Mouse (Mus musculus) kidney, adult 2 months (tissue): Measurements from ENCODE around the gene Opa3. TPM values are rescaled to one million over a fixed set of nuclear protein-coding genes. Genes with fewer than 3 reads are reported as not detected.

Experiments
- DNase-seq: peaks from one replicate; pipeline ENCODE4 v3.0.0; 2021
- H3K27ac ChIP-seq: fragments of 200-500 bp; 2 replicates; pipeline ENCODE4 v1.5.1; 2012; ENCODE audit warnings: low read depth, low read length, control low read depth, inconsistent platforms; ENCODE audit not compliant: insufficient read depth
- H3K27me3 ChIP-seq: fragments of 200-500 bp; replicated peaks from 2 replicates; pipeline ENCODE4 v1.6.1; 2012; ENCODE audit warnings: mild to moderate bottlenecking, moderate library complexity, low read length, inconsistent platforms; ENCODE audit not compliant: control insufficient read depth, insufficient read depth
- H3K36me3 ChIP-seq: fragments of 200-500 bp; 2 replicates; pipeline ENCODE4 v1.6.1; 2012; ENCODE audit warnings: mild to moderate bottlenecking, moderate library complexity, low read length, inconsistent platforms; ENCODE audit not compliant: control insufficient read depth, insufficient read depth
- H3K4me1 ChIP-seq: fragments of 200-500 bp; 2 replicates; pipeline ENCODE4 v1.6.1; 2011; ENCODE audit warnings: low read length; ENCODE audit not compliant: control insufficient read depth, insufficient read depth
- H3K4me3 ChIP-seq: fragments of 200-500 bp; 2 replicates; pipeline ENCODE4 v1.5.1; 2011; ENCODE audit warnings: mild to moderate bottlenecking, low read depth, low read length, control low read depth; ENCODE audit not compliant: insufficient read depth
- CTCF ChIP-seq: fragments of 200-500 bp; conservative IDR thresholded peaks from 2 replicates; pipeline ENCODE4 v1.5.1; 2011; ENCODE audit warnings: low read depth, mild to moderate bottlenecking, control low read depth, low read length, moderate library complexity, mixed read lengths; ENCODE audit not compliant: insufficient read depth, insufficient read length
- POLR2A ChIP-seq: fragments of 200-500 bp; IDR thresholded peaks from one replicate; pipeline ENCODE4 v1.6.1; 2011; ENCODE audit warnings: low read depth, low read length, control low read depth
- WGBS: fragments of 180-500 bp; shearing (Covaris S2); methylation state at CpG from one replicate; pipeline ENCODE4 v1.1.7; 2018; 5-methylcytosine and 5-hydroxymethylcytosine counted together
- polyA plus RNA-seq: library from polyadenylated mRNA; depleted of rRNA; stranded (reverse); fragments of >200 nt; gene quantifications from 2 replicates; pipeline ENCODE4 v1.2.3, GENCODE M21; 2012

Opa3 gene
- polyA plus RNA-seq, 1 experiment: 41.7 TPM

- peak; percentile 66 for DNase-seq
- TF ChIP-seq CTCF: peak; percentile 34; the same call in 1 of the 2 replicates
- no peak for TF ChIP-seq POLR2A
- Histone ChIP-seq H3K36me3 (no peaks in the 10 kb centered on the region; the same call in 1 of the 2 replicates), H3K27ac (no peak overlapping the region), H3K27me3 (no peaks in the 10 kb centered on the region), H3K4me1 (no peaks in the 10 kb centered on the region), H3K4me3 (no peak overlapping the region)
- WGBS: 46% methylated on average over 7 of the region's 7 CpGs
Measured at GRCm38 (mm10) chr7:19208944-19209472, 19.1 kb upstream of the Opa3 start.

- WGBS: 63% methylated on average over 4 of the region's 4 CpGs
- no peaks in the 10 kb centered on the region for H3K27me3 ChIP-seq
- TF ChIP-seq POLR2A (no peak), CTCF (no peak)
- no peak for DNase-seq
- H3K36me3 ChIP-seq: no peaks in the 10 kb centered on the region
- H3K4me1 ChIP-seq: no peaks in the 10 kb centered on the region
- no peak overlapping the region for H3K4me3 ChIP-seq
- H3K27ac ChIP-seq: no peak overlapping the region
Measured at GRCm38 (mm10) chr7:19209494-19209893, 18.6 kb upstream of the Opa3 start.

- TF ChIP-seq POLR2A (no peak), CTCF (no peak; the same call in 1 of the 2 replicates)
- Histone ChIP-seq H3K27me3 (no peaks in the 10 kb centered on the region), H3K4me3 (no peak overlapping the region), H3K27ac (no peak overlapping the region), H3K4me1 (no peaks in the 10 kb centered on the region), H3K36me3 (no peaks in the 10 kb centered on the region)
- no peak for DNase-seq
- 96% methylated on average over 5 of the region's 5 CpGs for WGBS
Measured at GRCm38 (mm10) chr7:19210010-19210409, 18.1 kb upstream of the Opa3 start.

- Histone ChIP-seq H3K4me1 (no peaks in the 10 kb centered on the region), H3K27me3 (no peaks in the 10 kb centered on the region), H3K4me3 (no peak overlapping the region), H3K27ac (0 out of 2 replicates have a peak overlapping the region, but pooled peaks have one; percentile 27), H3K36me3 (no peaks in the 10 kb centered on the region)
- 13% methylated on average over 5 of the region's 5 CpGs for WGBS
- DNase-seq: peak; percentile 60
- TF ChIP-seq CTCF (no peak), POLR2A (no peak)
Measured at GRCm38 (mm10) chr7:19211041-19211675, 17.0 kb upstream of the Opa3 start.

GRCm38 (mm10) chr7:19211996-19212755 is 16.0 kb upstream of the Opa3 start, which contains the start of gene Gpr4:
TSS of gene Gpr4 (plus strand) at chr7:19212538.
- DNase-seq: peak; percentile 51
- 3% methylated on average over 30 of the region's 30 CpGs for WGBS
- H3K27ac ChIP-seq: peak within 1 kb of the TSS; percentile 27; the same call in 1 of the 2 replicates

GRCm38 (mm10) chr7:19213385-19213784 is 14.7 kb upstream of the Opa3 start:
- WGBS: 55% methylated on average over 2 of the region's 2 CpGs
- Histone ChIP-seq H3K4me1 (no peaks in the 10 kb centered on the region), H3K27me3 (no peaks in the 10 kb centered on the region), H3K27ac (peak overlapping the region; percentile 21; the same call in 1 of the 2 replicates), H3K36me3 (no peaks in the 10 kb centered on the region), H3K4me3 (peak overlapping the region; percentile 63)
- TF ChIP-seq CTCF (no peak), POLR2A (no peak)
- peak; percentile 37 for DNase-seq

More at GRCm38 (mm10) chr7:19211996-19212755, 16.0 kb upstream of the Opa3 start, which contains the start of gene Gpr4:
- H3K36me3 ChIP-seq: no peaks in the 10 kb centered on the region
- TF ChIP-seq CTCF (no peak), POLR2A (no peak)
- H3K4me1 ChIP-seq: no peaks in the 10 kb centered on the region
- H3K27me3 ChIP-seq: no peaks in the 10 kb centered on the region
- H3K4me3 ChIP-seq: peak within 1 kb of the TSS; percentile 63

- Histone ChIP-seq H3K36me3 (no peaks in the 10 kb centered on the region), H3K4me3 (no peak overlapping the region), H3K4me1 (no peaks in the 10 kb centered on the region), H3K27ac (no peak overlapping the region), H3K27me3 (no peaks in the 10 kb centered on the region)
- DNase-seq: no peak
- TF ChIP-seq CTCF (no peak), POLR2A (no peak)
- WGBS: 49% methylated on average over 7 of the region's 7 CpGs
Measured at GRCm38 (mm10) chr7:19214369-19214768, 13.8 kb upstream of the Opa3 start.
